Mouse (Mus musculus) neural tube, embryonic 14.5 days (tissue): ENCODE data around the gene L3mbtl3. TPM values are rescaled to one million over a fixed set of nuclear protein-coding genes. Genes with fewer than 3 reads are reported as not detected.

Experiments
- ATAC-seq: fragments of 200-750 bp; cut with Nextera tagmentation; 2 replicates; pipeline ENCODE4 v1.8.0; 2017; ENCODE audit warnings: low read depth, mild to moderate bottlenecking, moderate TSS enrichment, moderate library complexity
- H3K27ac ChIP-seq: fragments of 300-500 bp; sonication (generic); 2 replicates; pipeline ENCODE4 v1.5.1; 2014; ENCODE audit warnings: low read depth, mild to moderate bottlenecking, control low read depth, low read length, moderate library complexity, mixed read lengths
- H3K27me3 ChIP-seq: fragments of 300-500 bp; sonication (generic); 2 replicates; pipeline ENCODE4 v1.6.1; 2014; ENCODE audit warnings: low read length; ENCODE audit not compliant: control insufficient read depth, insufficient read depth
- H3K36me3 ChIP-seq: fragments of 300-500 bp; sonication (generic); 2 replicates; pipeline ENCODE4 v1.6.1; 2014; ENCODE audit warnings: low read length, mixed read lengths; ENCODE audit not compliant: control insufficient read depth, insufficient read depth
- H3K4me1 ChIP-seq: fragments of 300-500 bp; sonication (generic); 2 replicates; pipeline ENCODE4 v1.6.1; 2014; ENCODE audit warnings: low read length; ENCODE audit not compliant: control insufficient read depth, insufficient read depth
- H3K4me2 ChIP-seq: fragments of 300-500 bp; sonication (generic); 2 replicates; pipeline ENCODE4 v1.6.1; 2014; ENCODE audit warnings: mild to moderate bottlenecking, low read depth, low read length, control low read depth
- H3K4me3 ChIP-seq: fragments of 300-500 bp; sonication (generic); 2 replicates; pipeline ENCODE4 v1.5.1; 2014; ENCODE audit warnings: low read depth, low read length, control low read depth, mixed read lengths
- H3K9ac ChIP-seq: fragments of 300-500 bp; sonication (generic); replicated peaks from 2 replicates; pipeline ENCODE4 v1.6.1; 2014; ENCODE audit warnings: low read depth, mild to moderate bottlenecking, control low read depth, low read length, mixed read lengths
- H3K9me3 ChIP-seq: fragments of 300-500 bp; sonication (generic); 2 replicates; pipeline ENCODE4 v1.6.1; 2016; ENCODE audit warnings: low read length; ENCODE audit not compliant: control insufficient read depth
- WGBS: fragments of 180-500 bp; shearing (Covaris S2); extraction: QIAGEN DNeasy Blood & Tissue Kit; methylation state at CpG from one replicate; pipeline ENCODE4 v1.1.7; 2014; 5-methylcytosine and 5-hydroxymethylcytosine counted together
- polyA plus RNA-seq: library from polyadenylated mRNA; unstranded; fragments of >200 nt; fragmentation: Nextera tagmentation; extraction: Ambion mirVana; gene quantifications from 2 replicates; pipeline ENCODE4 v1.2.1, GENCODE M21; 2014

L3mbtl3 gene
- polyA plus RNA-seq: 23.7 and 26.0 TPM in 2 replicates

GRCm38 (mm10) chr10:26375790-26376545 is at the start of gene L3mbtl3:
Gene L3mbtl3 (minus strand): TSS chr10:26375971.
- peak; percentile 86 for ATAC-seq
- peak within 1 kb of the TSS; percentile 80 for H3K9ac ChIP-seq
- no peaks in the 10 kb centered on the region for H3K36me3 ChIP-seq
- H3K27ac ChIP-seq: peak within 1 kb of the TSS; percentile 91
- peak within 1 kb of the TSS; percentile 85 for H3K4me3 ChIP-seq
- peaks cover 5% of the 10 kb centered on the region; the same call in 1 of the 2 replicates for H3K4me1 ChIP-seq
- no peaks in the 10 kb centered on the region; the same call in 1 of the 2 replicates for H3K27me3 ChIP-seq
- H3K4me2 ChIP-seq: peak within 1 kb of the TSS; percentile 98
- under 1% methylated on average over 42 of the region's 42 CpGs for WGBS
- H3K9me3 ChIP-seq: no peaks in the 10 kb centered on the region

GRCm38 (mm10) chr10:26421168-26421567 is 45.4 kb upstream of the L3mbtl3 start:
- no peak overlapping the region for H3K27ac ChIP-seq
- H3K27me3 ChIP-seq: no peaks in the 10 kb centered on the region
- H3K9me3 ChIP-seq: no peaks in the 10 kb centered on the region
- no peak overlapping the region for H3K4me2 ChIP-seq
- no peak for ATAC-seq
- WGBS: 83% methylated on average over 2 of the region's 2 CpGs
- H3K9ac ChIP-seq: no peak overlapping the region
- H3K4me3 ChIP-seq: no peak overlapping the region
- H3K4me1 ChIP-seq: no peaks in the 10 kb centered on the region
- H3K36me3 ChIP-seq: no peaks in the 10 kb centered on the region

GRCm38 (mm10) chr10:26388656-26389055 is 12.9 kb upstream of the L3mbtl3 start:
- no peaks in the 10 kb centered on the region for H3K27me3 ChIP-seq
- no peaks in the 10 kb centered on the region for H3K36me3 ChIP-seq
- H3K4me3 ChIP-seq: no peak overlapping the region
- H3K4me2 ChIP-seq: no peak overlapping the region
- H3K27ac ChIP-seq: no peak overlapping the region
- ATAC-seq: no peak
- no peaks in the 10 kb centered on the region for H3K4me1 ChIP-seq
- H3K9ac ChIP-seq: no peak overlapping the region
- no peaks in the 10 kb centered on the region for H3K9me3 ChIP-seq

GRCm38 (mm10) chr10:26377332-26377602 is 1.5 kb upstream of the L3mbtl3 start:
- H3K4me3 ChIP-seq: no peak overlapping the region
- no peaks in the 10 kb centered on the region; the same call in 1 of the 2 replicates for H3K27me3 ChIP-seq
- WGBS: 79% methylated on average over 6 of the region's 6 CpGs
- no peak overlapping the region for H3K27ac ChIP-seq
- no peaks in the 10 kb centered on the region for H3K9me3 ChIP-seq
- no peak overlapping the region for H3K9ac ChIP-seq
- H3K36me3 ChIP-seq: no peaks in the 10 kb centered on the region
- no peak overlapping the region for H3K4me2 ChIP-seq
- peaks cover 5% of the 10 kb centered on the region; the same call in 1 of the 2 replicates for H3K4me1 ChIP-seq
- ATAC-seq: no peak

- no peaks in the 10 kb centered on the region for H3K9me3 ChIP-seq
- no peaks in the 10 kb centered on the region; the same call in 1 of the 2 replicates for H3K27me3 ChIP-seq
- peak overlapping the region; percentile 85 for H3K4me3 ChIP-seq
- WGBS: 29% methylated on average over 10 of the region's 10 CpGs
- peak overlapping the region; percentile 91 for H3K27ac ChIP-seq
- H3K4me2 ChIP-seq: peak overlapping the region; percentile 98
- no peak for ATAC-seq
- H3K4me1 ChIP-seq: peaks cover 5% of the 10 kb centered on the region; the same call in 1 of the 2 replicates
- H3K36me3 ChIP-seq: no peaks in the 10 kb centered on the region
- H3K9ac ChIP-seq: peak overlapping the region; percentile 80; the same call in 1 of the 2 replicates
These were observed 968 bp upstream of the L3mbtl3 start for GRCm38 (mm10) chr10:26376546-26377331.

- peak overlapping the region; percentile 98 for H3K4me2 ChIP-seq
- H3K27me3 ChIP-seq: no peaks in the 10 kb centered on the region; the same call in 1 of the 2 replicates
- WGBS: under 1% methylated on average over 23 of the region's 30 CpGs
- no peaks in the 10 kb centered on the region for H3K9me3 ChIP-seq
- peaks cover 5% of the 10 kb centered on the region; the same call in 1 of the 2 replicates for H3K4me1 ChIP-seq
- ATAC-seq: peak; percentile 60
- H3K36me3 ChIP-seq: no peaks in the 10 kb centered on the region
- peak overlapping the region; percentile 91 for H3K27ac ChIP-seq
- H3K9ac ChIP-seq: peak overlapping the region; percentile 80
- peak overlapping the region; percentile 85 for H3K4me3 ChIP-seq
These were observed 420 bp downstream of the L3mbtl3 start for GRCm38 (mm10) chr10:26375351-26375751.

GRCm38 (mm10) chr10:26374436-26375311 is 1.1 kb downstream of the L3mbtl3 start:
- Histone ChIP-seq H3K4me1 (peaks cover 5% of the 10 kb centered on the region; the same call in 1 of the 2 replicates), H3K27me3 (no peaks in the 10 kb centered on the region; the same call in 1 of the 2 replicates), H3K4me3 (peak overlapping the region; percentile 85), H3K27ac (peak overlapping the region; percentile 91), H3K9ac (peak overlapping the region; percentile 80), H3K9me3 (no peaks in the 10 kb centered on the region), H3K4me2 (peak overlapping the region; percentile 98), H3K36me3 (no peaks in the 10 kb centered on the region)
- 2% methylated on average over 41 of the region's 101 CpGs for WGBS
- peak; percentile 65 for ATAC-seq

- H3K27me3 ChIP-seq: no peaks in the 10 kb centered on the region; the same call in 1 of the 2 replicates
- whole genome bisulfite sequencing: 0% methylated on average over 61 of the region's 71 CpGs
- peak; percentile 32 for ATAC-seq
These were observed 1.8 kb downstream of the L3mbtl3 start for GRCm38 (mm10) chr10:26373951-26374435.

More at GRCm38 (mm10) chr10:26373951-26374435, 1.8 kb downstream of the L3mbtl3 start:
- H3K4me2 ChIP-seq: peak overlapping the region; percentile 98
- no peaks in the 10 kb centered on the region for H3K9me3 ChIP-seq
- peak overlapping the region; percentile 91 for H3K27ac ChIP-seq
- peaks cover 5% of the 10 kb centered on the region; the same call in 1 of the 2 replicates for H3K4me1 ChIP-seq
- peak overlapping the region; percentile 80 for H3K9ac ChIP-seq
- H3K36me3 ChIP-seq: no peaks in the 10 kb centered on the region
- H3K4me3 ChIP-seq: peak overlapping the region; percentile 85
